Mouse (Mus musculus) ES-Bruce4 (cell line): ENCODE results near the gene Olfr524. TPM values are rescaled to one million over a fixed set of nuclear protein-coding genes. Genes with fewer than 3 reads are reported as not detected.

Experiments
- H3K27ac ChIP-seq: 2 replicates; pipeline ENCODE4 v1.5.1; 2012; ENCODE audit warnings: low read length, inconsistent platforms; ENCODE audit not compliant: insufficient read depth
- H3K27me3 ChIP-seq: 2 replicates; pipeline ENCODE4 v1.6.1; 2012; ENCODE audit warnings: mild to moderate bottlenecking, low read length, inconsistent platforms; ENCODE audit not compliant: control insufficient read depth, poor library complexity, insufficient read depth, severe bottlenecking
- H3K36me3 ChIP-seq: 2 replicates; pipeline ENCODE4 v1.6.1; 2012; ENCODE audit warnings: inconsistent platforms, mild to moderate bottlenecking, low read length, moderate library complexity; ENCODE audit not compliant: control insufficient read depth, poor library complexity, insufficient read depth, severe bottlenecking
- H3K4me1 ChIP-seq: one replicate; pipeline ENCODE4 v1.8.1; 2011; ENCODE audit warnings: low read length; ENCODE audit not compliant: control insufficient read depth, insufficient read depth
- H3K4me3 ChIP-seq: 2 replicates; pipeline ENCODE4 v1.5.1; 2011; ENCODE audit warnings: low read depth, mild to moderate bottlenecking, low read length
- H3K9ac ChIP-seq: 2 replicates; pipeline ENCODE4 v1.6.1; 2012; ENCODE audit warnings: low read depth, mild to moderate bottlenecking, inconsistent platforms; ENCODE audit not compliant: poor library complexity, severe bottlenecking
- H3K9me3 ChIP-seq: replicated peaks from 2 replicates; pipeline ENCODE4 v1.6.1; 2012; ENCODE audit warnings: mild to moderate bottlenecking, low read length, inconsistent platforms; ENCODE audit not compliant: control insufficient read depth, poor library complexity, insufficient read depth, severe bottlenecking
- CTCF ChIP-seq: IDR thresholded peaks from one replicate; pipeline ENCODE4 v1.8.1; 2011; ENCODE audit warnings: low read depth, low read length
- EP300 ChIP-seq: IDR thresholded peaks from 2 replicates; pipeline ENCODE4 v1.6.1; 2011; ENCODE audit warnings: low read depth, low read length; ENCODE audit not compliant: insufficient read depth
- POLR2A ChIP-seq: IDR thresholded peaks from one replicate; pipeline ENCODE4 v1.8.1; 2011; ENCODE audit warnings: low read length; ENCODE audit not compliant: insufficient read depth
- polyA plus RNA-seq: library from polyadenylated mRNA; stranded (reverse); fragments of >200 nt; gene quantifications from 2 replicates; pipeline ENCODE4 v1.2.4, GENCODE M21; 2011; ENCODE audit warnings: low read depth; ENCODE audit not compliant: missing spikeins, insufficient read depth, insufficient read length

The Olfr524 gene
- polyA plus RNA-seq, 1 experiment, result not detected

DNA sequence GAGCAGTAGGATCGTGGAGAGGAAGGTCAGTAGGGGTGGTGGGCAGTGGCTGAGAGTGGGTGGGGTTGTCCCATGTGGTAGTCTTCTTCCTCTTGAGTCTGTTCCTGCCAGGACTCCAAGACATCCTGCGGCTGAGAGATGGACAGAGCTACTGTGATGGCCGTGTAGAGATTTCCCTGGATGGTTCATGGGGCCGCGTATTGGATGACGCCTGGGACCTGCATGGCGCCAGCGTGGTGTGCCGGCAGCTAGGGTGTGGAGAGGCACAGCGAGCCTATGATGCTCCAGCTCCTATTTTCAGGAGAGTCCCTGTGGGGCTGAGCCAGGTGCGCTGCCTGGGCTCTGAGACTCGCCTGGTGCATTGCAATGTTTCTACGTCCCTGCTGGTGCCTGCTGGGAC, 18.4 kb upstream of the Olfr524 start:
- Histone ChIP-seq H3K4me1 (no peaks in the 10 kb centered on the region), H3K27ac (no peak overlapping the region), H3K9me3 (no peaks in the 10 kb centered on the region), H3K9ac (no peak overlapping the region), H3K4me3 (peak overlapping the region; percentile 10; the same call in 1 of the 2 replicates), H3K36me3 (no peaks in the 10 kb centered on the region), H3K27me3 (no peaks in the 10 kb centered on the region)
- TF ChIP-seq EP300 (no peak), CTCF (no peak), POLR2A (no peak)

DNA sequence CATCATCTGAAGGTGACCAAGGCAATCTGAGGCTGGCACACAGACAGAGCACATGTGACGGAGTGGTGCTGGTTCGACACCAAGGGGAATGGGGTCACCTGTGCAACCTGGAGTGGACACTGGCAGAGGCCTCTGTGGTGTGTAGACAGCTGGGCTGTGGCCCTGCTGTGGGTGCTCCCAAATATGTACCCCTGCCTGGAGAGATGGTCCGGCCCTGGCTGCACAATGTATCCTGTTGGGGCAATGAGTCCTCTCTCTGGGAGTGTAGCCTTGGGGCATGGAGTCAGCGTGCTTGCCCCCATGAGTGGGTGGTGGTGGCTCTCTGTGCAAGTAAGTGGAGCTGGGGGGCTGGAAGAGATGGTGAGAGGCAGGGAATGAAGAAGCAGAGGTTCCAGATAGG, 14.6 kb upstream of the Olfr524 start:
- Histone ChIP-seq H3K9ac (no peak overlapping the region), H3K4me1 (no peaks in the 10 kb centered on the region), H3K27ac (no peak overlapping the region), H3K36me3 (no peaks in the 10 kb centered on the region), H3K4me3 (no peak overlapping the region), H3K9me3 (no peaks in the 10 kb centered on the region), H3K27me3 (no peaks in the 10 kb centered on the region; the same call in 1 of the 2 replicates)
- TF ChIP-seq POLR2A, result no peak
- TF ChIP-seq EP300, result no peak
- TF ChIP-seq CTCF, result no peak

DNA sequence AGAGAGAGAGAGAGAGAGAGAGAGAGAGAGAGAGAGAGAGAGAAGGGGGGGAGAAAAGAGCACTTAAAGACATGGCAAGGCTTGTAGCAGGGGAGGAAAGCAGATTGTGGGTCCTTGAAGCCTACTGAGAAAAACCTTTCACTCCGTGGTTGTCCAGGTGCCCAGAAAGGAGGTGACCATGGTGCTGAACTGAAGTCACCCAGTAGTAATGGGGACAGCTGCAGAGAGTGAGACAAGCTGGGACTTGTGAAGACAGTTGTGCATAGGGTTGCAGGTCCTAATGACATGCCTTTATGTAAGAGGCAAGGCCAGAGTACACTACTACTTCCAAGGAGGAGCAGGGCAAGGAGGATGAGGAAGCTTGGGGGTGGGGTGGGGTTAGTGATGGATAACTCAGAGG, 13.5 kb upstream of the Olfr524 start:
- Histone ChIP-seq H3K4me3 (no peak overlapping the region), H3K27me3 (no peaks in the 10 kb centered on the region; the same call in 1 of the 2 replicates), H3K27ac (no peak overlapping the region), H3K9ac (no peak overlapping the region), H3K9me3 (no peaks in the 10 kb centered on the region), H3K36me3 (no peaks in the 10 kb centered on the region), H3K4me1 (no peaks in the 10 kb centered on the region)
- no peak for TF ChIP-seq POLR2A
- no peak for TF ChIP-seq EP300
- no peak for TF ChIP-seq CTCF

DNA sequence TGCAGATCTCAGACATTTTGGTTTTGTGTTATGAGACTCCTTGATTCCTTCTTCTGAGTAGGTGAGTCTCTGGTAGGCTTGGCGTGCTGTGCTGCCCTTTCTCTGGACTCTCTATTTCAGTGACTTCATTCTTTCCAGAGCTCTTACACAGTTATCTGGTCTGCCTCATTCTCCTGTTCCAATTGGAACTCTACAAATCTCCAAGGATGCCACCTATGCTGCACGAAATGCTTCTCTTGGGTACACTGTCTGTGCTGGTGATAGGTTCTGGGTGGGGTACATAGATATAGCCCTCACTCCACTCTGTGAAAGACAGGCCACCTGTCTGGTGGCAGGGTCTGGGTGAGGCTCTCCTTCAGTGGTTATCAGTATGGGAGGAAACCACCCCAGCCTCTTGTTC, 12.2 kb upstream of the Olfr524 start, which contains the start of gene Cd163l1:
Cd163l1 (plus strand) TSS at position 301 of the 400 bp plus-strand sequence.
- Histone ChIP-seq H3K4me3 (no peak within 1 kb of the TSS), H3K36me3 (no peaks in the 10 kb centered on the region), H3K4me1 (no peaks in the 10 kb centered on the region), H3K9ac (no peak within 1 kb of the TSS), H3K27ac (no peak within 1 kb of the TSS), H3K27me3 (no peaks in the 10 kb centered on the region; the same call in 1 of the 2 replicates), H3K9me3 (no peaks in the 10 kb centered on the region)
- TF ChIP-seq CTCF (no peak), EP300 (no peak), POLR2A (no peak)

DNA sequence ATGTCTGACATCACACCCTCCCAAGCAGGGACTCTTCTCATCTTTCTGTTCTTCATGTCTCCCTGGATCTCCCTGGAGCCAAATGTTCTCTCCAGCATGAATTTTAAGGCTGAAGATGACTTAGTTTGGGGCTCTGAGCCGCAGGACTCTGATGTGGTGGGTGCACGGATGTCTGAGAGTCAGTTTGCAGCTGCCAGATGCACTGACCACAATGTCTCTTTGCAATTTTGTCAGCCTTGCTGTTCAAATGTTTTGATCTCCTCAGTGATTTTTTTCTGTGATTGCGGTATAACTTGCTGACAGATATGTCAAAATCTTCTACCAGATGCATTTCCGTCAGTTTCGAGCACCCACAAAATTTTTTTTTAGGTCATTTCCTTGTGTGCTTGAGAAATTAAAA, 8.1 kb upstream of the Olfr524 start:
- Histone ChIP-seq H3K27ac (no peak overlapping the region), H3K27me3 (no peaks in the 10 kb centered on the region; the same call in 1 of the 2 replicates), H3K4me1 (no peaks in the 10 kb centered on the region), H3K9ac (no peak overlapping the region), H3K36me3 (no peaks in the 10 kb centered on the region), H3K9me3 (no peaks in the 10 kb centered on the region), H3K4me3 (no peak overlapping the region)
- TF ChIP-seq CTCF (no peak), POLR2A (no peak), EP300 (no peak)

DNA sequence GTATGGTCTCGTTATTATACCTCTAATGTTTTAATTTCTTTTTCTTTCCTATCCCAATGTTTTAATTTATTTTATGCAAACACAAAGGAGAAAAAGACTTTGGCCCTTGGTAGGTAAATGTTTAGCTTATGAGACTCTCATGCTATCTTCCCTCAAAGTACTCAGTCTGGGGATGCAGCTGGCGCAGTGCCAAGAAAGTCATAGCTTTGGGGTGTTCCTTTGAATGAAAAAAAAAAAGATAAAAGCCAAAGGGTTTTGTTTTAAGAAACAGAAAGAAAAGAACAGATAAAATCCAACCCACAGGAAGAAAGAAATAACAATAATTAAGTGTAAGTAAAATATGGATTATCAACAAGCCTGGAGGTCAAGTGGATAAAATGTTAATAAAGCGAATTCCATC, 2.9 kb upstream of the Olfr524 start:
- no peaks in the 10 kb centered on the region for H3K4me1 ChIP-seq
- no peak overlapping the region for H3K4me3 ChIP-seq
- H3K27ac ChIP-seq, result no peak overlapping the region
- no peaks in the 10 kb centered on the region for H3K36me3 ChIP-seq
- H3K27me3 ChIP-seq, result no peaks in the 10 kb centered on the region
- no peak overlapping the region for H3K9ac ChIP-seq
- TF ChIP-seq CTCF, result no peak
- no peak for TF ChIP-seq EP300
- no peak for TF ChIP-seq POLR2A
- no peaks in the 10 kb centered on the region for H3K9me3 ChIP-seq

DNA sequence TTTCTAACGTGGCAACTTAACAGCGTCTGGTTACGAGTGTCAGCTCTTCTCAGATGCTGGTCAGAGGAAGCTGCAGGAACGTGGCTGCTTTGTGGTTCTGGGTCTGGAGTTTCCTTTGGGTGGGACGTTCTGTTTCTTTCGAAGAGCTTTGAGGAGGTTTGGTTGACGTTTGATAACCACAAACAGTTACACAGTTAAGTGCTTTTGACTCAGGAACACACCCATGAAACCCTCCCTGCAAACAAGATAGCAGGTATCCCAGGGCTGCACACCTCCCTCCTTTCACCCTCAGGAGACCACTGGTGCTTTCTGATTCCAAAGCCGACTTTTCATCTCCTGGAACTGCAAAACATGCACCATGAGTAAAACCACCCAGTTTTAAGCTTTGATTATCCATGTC, 2.4 kb upstream of the Olfr524 start:
- TF ChIP-seq POLR2A (no peak), EP300 (no peak), CTCF (no peak)
- Histone ChIP-seq H3K9ac (no peak overlapping the region), H3K4me1 (no peaks in the 10 kb centered on the region), H3K9me3 (no peaks in the 10 kb centered on the region), H3K27ac (no peak overlapping the region), H3K36me3 (no peaks in the 10 kb centered on the region), H3K27me3 (no peaks in the 10 kb centered on the region), H3K4me3 (no peak overlapping the region)
